Mouse (Mus musculus) intestine, postnatal 0 days (tissue): ENCODE measurements around the gene Fsip1. TPM values are rescaled to one million over a fixed set of nuclear protein-coding genes. Genes with fewer than 3 reads are reported as not detected.

Experiments
- ATAC-seq: fragments of 200-750 bp; cut with Nextera tagmentation; 2 replicates; pipeline ENCODE4 v1.8.0; 2017; ENCODE audit warnings: mild to moderate bottlenecking, moderate TSS enrichment, moderate library complexity
- H3K27ac ChIP-seq: fragments of 300-500 bp; sonication (generic); 2 replicates; pipeline ENCODE4 v1.5.1; 2014; ENCODE audit warnings: mild to moderate bottlenecking, low read depth, low read length, moderate library complexity
- H3K27me3 ChIP-seq: fragments of 300-500 bp; sonication (generic); replicated peaks from 2 replicates; pipeline ENCODE4 v1.6.1; 2014; ENCODE audit warnings: low read length, mixed read lengths; ENCODE audit not compliant: control insufficient read depth, insufficient read depth
- H3K36me3 ChIP-seq: fragments of 300-500 bp; sonication (generic); 2 replicates; pipeline ENCODE4 v1.6.1; 2014; ENCODE audit warnings: mild to moderate bottlenecking, moderate library complexity; ENCODE audit not compliant: control insufficient read depth, insufficient read depth
- H3K4me1 ChIP-seq: fragments of 300-500 bp; sonication (generic); replicated peaks from 2 replicates; pipeline ENCODE4 v1.6.1; 2014; ENCODE audit warnings: antibody characterized with exemption, low read length, mixed read lengths; ENCODE audit not compliant: control insufficient read depth, insufficient read depth
- H3K4me2 ChIP-seq: fragments of 300-500 bp; sonication (generic); replicated peaks from 2 replicates; pipeline ENCODE4 v1.6.1; 2014; ENCODE audit warnings: low read depth, mild to moderate bottlenecking, moderate library complexity
- H3K4me3 ChIP-seq: fragments of 300-500 bp; sonication (generic); 2 replicates; pipeline ENCODE4 v1.5.1; 2014; ENCODE audit warnings: low read depth, low read length
- H3K9ac ChIP-seq: fragments of 300-500 bp; sonication (generic); 2 replicates; pipeline ENCODE4 v1.6.1; 2014; ENCODE audit warnings: mild to moderate bottlenecking, low read depth, low read length
- H3K9me3 ChIP-seq: fragments of 300-500 bp; sonication (generic); 2 replicates; pipeline ENCODE4 v1.6.1; 2016; ENCODE audit warnings: mixed run types; ENCODE audit not compliant: control insufficient read depth
- CTCF ChIP-seq: sonication (generic); IDR thresholded peaks from 2 replicates; pipeline ENCODE4 v1.5.1; 2016; ENCODE audit warnings: low read depth, mild to moderate bottlenecking, control low read depth, antibody characterized with exemption, moderate library complexity
- WGBS: fragments of 180-500 bp; shearing (Covaris S2); extraction: QIAGEN DNeasy Blood & Tissue Kit; methylation state at CpG from one replicate; pipeline ENCODE4 v1.1.7; 2014; 5-methylcytosine and 5-hydroxymethylcytosine counted together
- polyA plus RNA-seq: library from polyadenylated mRNA; unstranded; fragments of >200 nt; fragmentation: Nextera tagmentation; extraction: Ambion mirVana; gene quantifications from 2 replicates; pipeline ENCODE4 v1.2.1, GENCODE M21; 2015

Gene Fsip1
- polyA plus RNA-seq, 1 experiment from 2014 or later: 0.13 TPM

DNA sequence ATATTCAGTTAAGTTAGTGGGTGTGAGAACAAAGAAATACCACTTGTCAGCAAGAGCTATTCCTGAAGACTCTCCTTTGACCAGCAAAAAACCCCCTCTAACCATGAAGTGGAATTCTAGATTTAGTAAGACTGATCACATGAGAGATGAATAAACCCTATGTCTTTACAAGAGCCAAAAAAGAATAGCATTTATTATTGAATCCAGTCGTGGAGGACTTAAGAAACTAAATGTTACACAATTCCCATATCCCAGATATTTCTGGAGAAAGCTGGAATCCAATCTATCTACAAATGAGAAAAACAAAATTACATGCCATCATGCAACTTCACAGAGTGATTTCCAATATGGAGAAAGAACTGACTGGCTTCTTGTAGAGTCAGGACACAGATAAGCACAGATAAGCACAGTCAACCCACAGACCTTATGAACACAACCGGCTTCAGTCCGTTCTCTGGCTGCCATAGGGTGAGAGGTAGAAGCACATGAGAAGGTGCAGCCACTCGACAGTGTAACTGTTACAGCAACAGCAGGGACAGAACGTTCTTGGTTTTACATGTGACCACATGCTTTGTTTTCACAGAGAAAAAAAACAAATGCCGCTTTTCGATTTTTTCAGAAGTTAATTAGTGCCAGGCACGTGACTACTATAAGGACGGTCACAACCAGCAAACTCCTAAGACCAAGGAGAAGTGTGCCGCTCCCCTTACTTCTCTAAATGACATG lies 31.3 kb downstream of the Fsip1 start:
- no peaks in the 10 kb centered on the region for H3K27me3 ChIP-seq
- no peak for TF ChIP-seq CTCF
- H3K4me1 ChIP-seq: no peaks in the 10 kb centered on the region
- H3K4me2 ChIP-seq: no peak overlapping the region
- 75% methylated on average over 10 of the region's 10 CpGs for WGBS
- no peak for ATAC-seq
- H3K9me3 ChIP-seq: no peaks in the 10 kb centered on the region
- H3K9ac ChIP-seq: no peak overlapping the region
- no peak overlapping the region for H3K27ac ChIP-seq
- no peaks in the 10 kb centered on the region for H3K36me3 ChIP-seq
- no peak overlapping the region for H3K4me3 ChIP-seq

DNA sequence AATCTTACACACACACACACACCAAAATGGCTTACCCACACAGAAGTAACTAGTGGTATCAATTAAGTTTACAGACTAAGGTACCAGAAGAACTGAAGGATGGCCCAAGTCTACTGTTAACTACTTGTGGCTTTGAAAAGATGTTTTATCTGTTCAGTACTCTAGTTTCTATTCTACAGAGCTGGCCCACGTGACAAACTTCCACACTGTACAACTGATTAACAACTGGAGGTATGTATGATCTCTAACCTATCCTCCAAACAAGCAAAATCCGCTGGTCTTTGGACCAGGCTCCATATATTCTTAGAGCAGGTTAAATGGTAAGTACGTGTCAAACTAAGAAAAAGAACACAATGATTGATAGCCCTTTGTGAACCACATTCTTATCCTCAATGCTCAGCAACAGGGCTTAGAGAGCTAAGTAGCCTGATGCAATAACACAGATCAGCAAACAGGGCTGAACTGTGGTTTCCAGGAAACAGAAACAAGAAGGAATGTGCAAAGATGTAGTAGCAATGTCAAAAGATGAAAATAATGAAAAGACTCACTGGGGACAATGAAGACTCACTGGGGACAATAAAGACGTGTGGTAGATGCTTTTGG lies 38.7 kb downstream of the Fsip1 start:
- Histone ChIP-seq H3K4me2 (no peak overlapping the region), H3K9ac (no peak overlapping the region), H3K9me3 (no peaks in the 10 kb centered on the region), H3K27ac (no peak overlapping the region), H3K4me3 (no peak overlapping the region), H3K36me3 (no peaks in the 10 kb centered on the region), H3K27me3 (no peaks in the 10 kb centered on the region), H3K4me1 (no peaks in the 10 kb centered on the region)
- ATAC-seq: no peak
- TF ChIP-seq CTCF: no peak
- 33% methylated on average over 4 of the region's 4 CpGs for WGBS

GRCm38 (mm10) chr2:118209712-118210111 lies 47.1 kb downstream of the Fsip1 start:
- ATAC-seq: no peak

GRCm38 (mm10) chr2:118208651-118209050 lies 48.1 kb downstream of the Fsip1 start:
- no peaks in the 10 kb centered on the region for H3K27me3 ChIP-seq
- no peak for TF ChIP-seq CTCF
- H3K9ac ChIP-seq: no peak overlapping the region
- no peaks in the 10 kb centered on the region for H3K9me3 ChIP-seq
- no peaks in the 10 kb centered on the region for H3K36me3 ChIP-seq
- no peak overlapping the region for H3K4me3 ChIP-seq
- no peak overlapping the region for H3K27ac ChIP-seq
- 0 out of 2 replicates have a peak, but pooled peaks cover 2% of the 10 kb centered on the region for H3K4me1 ChIP-seq
- ATAC-seq: no peak
- H3K4me2 ChIP-seq: no peak overlapping the region
- 55% methylated on average over 5 of the region's 5 CpGs for WGBS

More at GRCm38 (mm10) chr2:118209712-118210111, 47.1 kb downstream of the Fsip1 start:
- TF ChIP-seq CTCF: no peak
- no peak overlapping the region for H3K4me2 ChIP-seq
- H3K4me1 ChIP-seq: 0 out of 2 replicates have a peak, but pooled peaks cover 2% of the 10 kb centered on the region
- 64% methylated on average over 5 of the region's 5 CpGs for WGBS
- H3K27ac ChIP-seq: no peak overlapping the region
- no peaks in the 10 kb centered on the region for H3K36me3 ChIP-seq
- H3K9me3 ChIP-seq: no peaks in the 10 kb centered on the region
- H3K27me3 ChIP-seq: no peaks in the 10 kb centered on the region
- no peak overlapping the region for H3K4me3 ChIP-seq
- H3K9ac ChIP-seq: no peak overlapping the region

DNA sequence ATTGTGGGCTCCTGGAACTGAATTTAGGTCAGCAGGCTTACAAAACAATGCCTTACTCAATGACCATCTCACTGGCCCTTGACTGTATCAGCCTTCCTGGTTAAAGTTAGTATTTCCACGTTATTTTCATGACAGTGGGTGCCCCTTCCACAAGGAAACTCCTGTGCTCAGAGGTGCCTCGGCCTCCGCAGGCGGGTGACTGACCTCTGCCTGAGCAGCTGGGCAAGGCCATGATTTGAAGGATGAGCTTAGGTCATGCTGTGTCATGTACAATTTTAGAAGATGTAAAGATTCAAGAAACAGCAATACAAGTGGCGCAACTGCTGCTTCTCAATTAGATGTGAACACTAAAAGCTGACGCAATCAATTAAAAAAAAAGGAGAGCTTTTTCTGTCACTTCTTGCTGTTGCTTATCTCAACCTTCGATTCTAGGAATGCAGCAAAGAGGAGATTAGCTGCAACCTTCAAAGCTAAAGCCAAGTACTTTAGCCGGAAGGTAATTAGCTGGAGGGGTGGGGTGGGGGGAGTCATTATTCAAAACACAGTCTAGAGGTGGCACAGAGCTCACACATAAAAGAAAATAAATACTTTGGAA lies 50.7 kb downstream of the Fsip1 start:
- H3K27me3 ChIP-seq: no peaks in the 10 kb centered on the region
- 32% methylated on average over 8 of the region's 8 CpGs for WGBS
- no peak overlapping the region for H3K27ac ChIP-seq
- no peak for TF ChIP-seq CTCF
- H3K4me3 ChIP-seq: no peak overlapping the region
- ATAC-seq: no peak
- 0 out of 2 replicates have a peak, but pooled peaks cover 2% of the 10 kb centered on the region for H3K4me1 ChIP-seq
- no peaks in the 10 kb centered on the region for H3K36me3 ChIP-seq
- H3K9me3 ChIP-seq: no peaks in the 10 kb centered on the region
- no peak overlapping the region for H3K4me2 ChIP-seq
- H3K9ac ChIP-seq: no peak overlapping the region

DNA sequence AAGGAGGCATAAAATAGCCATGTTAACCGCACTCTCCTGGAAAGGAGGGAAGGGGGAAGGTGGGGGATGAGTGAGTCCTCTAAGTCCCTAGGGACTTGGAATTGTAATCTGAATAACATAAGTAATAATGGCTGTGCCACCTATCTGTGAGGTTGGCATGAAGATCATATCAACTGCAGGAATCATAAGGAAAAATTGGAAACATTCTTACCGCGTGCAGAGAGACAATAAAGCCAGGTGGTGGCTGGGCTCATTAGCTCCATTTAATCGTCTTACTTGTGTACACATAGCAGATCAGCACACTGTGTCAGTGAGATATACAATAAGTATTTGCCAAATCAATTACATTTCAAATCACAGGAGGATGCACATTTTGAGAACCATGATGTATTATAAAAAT lies 52.1 kb downstream of the Fsip1 start:
- H3K9me3 ChIP-seq: no peaks in the 10 kb centered on the region
- H3K4me3 ChIP-seq: no peak overlapping the region
- no peak for TF ChIP-seq CTCF
- no peaks in the 10 kb centered on the region for H3K36me3 ChIP-seq
- no peak overlapping the region for H3K4me2 ChIP-seq
- H3K27me3 ChIP-seq: no peaks in the 10 kb centered on the region
- H3K27ac ChIP-seq: no peak overlapping the region
- no peak for ATAC-seq
- H3K9ac ChIP-seq: no peak overlapping the region
- 0 out of 2 replicates have a peak, but pooled peaks cover 2% of the 10 kb centered on the region for H3K4me1 ChIP-seq
- WGBS: 60% methylated on average over 4 of the region's 4 CpGs
